Mouse (Mus musculus) liver, embryonic 14.5 days (tissue): ENCODE data around the gene Ak2. TPM values are rescaled to one million over a fixed set of nuclear protein-coding genes. Genes with fewer than 3 reads are reported as not detected.

ENCODE experiments used
- ATAC-seq: fragments of 200-750 bp; cut with Nextera tagmentation; 2 replicates; pipeline ENCODE4 v1.8.0; 2017; ENCODE audit warnings: moderate number of reproducible peaks, mild to moderate bottlenecking, moderate library complexity; ENCODE audit not compliant: insufficient read depth
- DNase-seq, 3 experiments: peaks; one replicate each; pipeline ENCODE4 v3.0.0-alpha.2; 2012 to 2013; ENCODE audit warnings: low read depth in 3 of 3, low spot score in 3 of 3
- H3K27ac ChIP-seq: fragments of 300-500 bp; sonication (generic); 2 replicates; pipeline ENCODE4 v1.5.1; 2014; ENCODE audit warnings: moderate library complexity, mild to moderate bottlenecking, control low read depth, inconsistent platforms
- H3K27me3 ChIP-seq: fragments of 300-500 bp; sonication (generic); 2 replicates; pipeline ENCODE4 v1.6.1; 2014; ENCODE audit warnings: mild to moderate bottlenecking, low read length, moderate library complexity; ENCODE audit not compliant: control insufficient read depth, insufficient read depth
- H3K36me3 ChIP-seq: fragments of 300-500 bp; sonication (generic); replicated peaks from 2 replicates; pipeline ENCODE4 v1.6.1; 2014; ENCODE audit warnings: low read depth; ENCODE audit not compliant: control insufficient read depth, insufficient read depth
- H3K4me1 ChIP-seq, 2 experiments: fragments of 200-500 bp in 1 of 2; fragments of 300-500 bp in 1 of 2; sonication (generic) in 1 of 2; replicated peaks; 2 replicates each; pipeline ENCODE4 v1.6.1; 2012 to 2014; ENCODE audit warnings: antibody characterized with exemption in 1 of 2, inconsistent platforms in 1 of 2, low read length in 1 of 2; ENCODE audit not compliant: control insufficient read depth in 2 of 2, insufficient read depth in 2 of 2
- H3K4me2 ChIP-seq: fragments of 300-500 bp; sonication (generic); 2 replicates; pipeline ENCODE4 v1.6.1; 2014; ENCODE audit warnings: low read depth, mild to moderate bottlenecking, control low read depth, moderate library complexity
- H3K4me3 ChIP-seq, 2 experiments: fragments of 200-500 bp in 1 of 2; fragments of 300-500 bp in 1 of 2; sonication (generic) in 1 of 2; 2 replicates each; pipeline ENCODE4 v1.5.1; 2012 to 2014; ENCODE audit warnings: low read depth in 2 of 2, low read length in 2 of 2, mild to moderate bottlenecking in 2 of 2, control low read depth in 1 of 2, inconsistent platforms in 1 of 2, moderate library complexity in 1 of 2; ENCODE audit not compliant: insufficient read depth in 1 of 2
- H3K9ac ChIP-seq: fragments of 300-500 bp; sonication (generic); replicated peaks from 2 replicates; pipeline ENCODE4 v1.6.1; 2014; ENCODE audit warnings: mild to moderate bottlenecking, control low read depth, moderate library complexity
- H3K9me3 ChIP-seq: fragments of 300-500 bp; sonication (generic); 2 replicates; pipeline ENCODE4 v1.6.1; 2016; ENCODE audit warnings: low read length, mixed read lengths; ENCODE audit not compliant: control insufficient read depth
- CTCF ChIP-seq: IDR thresholded peaks from 2 replicates; pipeline ENCODE4 v1.5.1; 2016; ENCODE audit warnings: antibody characterized with exemption, low read depth, control low read depth
- EP300 ChIP-seq: IDR thresholded peaks from 2 replicates; pipeline ENCODE4 v1.6.1; 2016; ENCODE audit warnings: antibody characterized with exemption, low read depth
- whole genome bisulfite sequencing: fragments of 180-500 bp; shearing (Covaris S2); extraction: QIAGEN DNeasy Blood & Tissue Kit; methylation state at CpG from one replicate; pipeline ENCODE4 v1.1.7; 2014; ENCODE audit not compliant: insufficient replicate concordance; 5-methylcytosine and 5-hydroxymethylcytosine counted together
- polyA plus RNA-seq, 2 experiments: library from polyadenylated mRNA; depleted of rRNA in 1 of 2; stranded (reverse) in 1 of 2; unstranded in 1 of 2; fragments of >200 nt; fragmentation: Nextera tagmentation in 1 of 2; extraction: Ambion mirVana in 1 of 2; gene quantifications; 2 replicates each; pipeline versions ENCODE4 v1.2.1 to v1.2.3; 2012 to 2014

The Ak2 gene
- polyA plus RNA-seq, 2 experiments = 68.3 to 94.0 TPM

- no peak for TF ChIP-seq CTCF
- no peak for TF ChIP-seq EP300
- peaks cover 18 to 30% of the 10 kb centered on the region in 2 experiments for H3K4me1 ChIP-seq
- peak; percentile 73 for ATAC-seq
- peak within 1 kb of the TSS; percentile 79 for H3K9ac ChIP-seq
- no peaks in the 10 kb centered on the region for H3K36me3 ChIP-seq
- H3K4me3 ChIP-seq = peak within 1 kb of the TSS; percentile 80 to 85
- WGBS = under 1% methylated on average over 72 of the region's 107 CpGs
- peak within 1 kb of the TSS; percentile 72 for H3K27ac ChIP-seq
- peak in 1 of 3 experiments; percentile 28 for DNase-seq
- no peaks in the 10 kb centered on the region for H3K27me3 ChIP-seq
- peak within 1 kb of the TSS; percentile 97 for H3K4me2 ChIP-seq
- no peaks in the 10 kb centered on the region for H3K9me3 ChIP-seq
Measured at GRCm38 (mm10) chr4:129058207-129059092, 66.7 kb downstream of the Ak2 start, which contains the start of gene Rnf19b. Rnf19b (plus strand) TSS chr4:129058271.

GRCm38 (mm10) chr4:129059125-129059551 lies 67.4 kb downstream of the Ak2 start:
- peak overlapping the region; percentile 79 for H3K9ac ChIP-seq
- H3K27me3 ChIP-seq = no peaks in the 10 kb centered on the region
- DNase-seq = no peak
- no peaks in the 10 kb centered on the region for H3K36me3 ChIP-seq
- no peaks in the 10 kb centered on the region for H3K9me3 ChIP-seq
- peak overlapping the region; percentile 74 to 80 for H3K4me3 ChIP-seq
- peak overlapping the region; percentile 12; the same call in 1 of the 2 replicates for H3K27ac ChIP-seq
- 5% methylated on average over 13 of the region's 13 CpGs for WGBS
- no peak for ATAC-seq
- peaks cover 18 to 30% of the 10 kb centered on the region in 2 experiments for H3K4me1 ChIP-seq
- peak overlapping the region; percentile 97 for H3K4me2 ChIP-seq
- TF ChIP-seq CTCF = no peak
- no peak for TF ChIP-seq EP300

- DNase-seq = no peak
Measured at GRCm38 (mm10) chr4:129059922-129060321, 68.2 kb downstream of the Ak2 start.

More at GRCm38 (mm10) chr4:129059922-129060321, 68.2 kb downstream of the Ak2 start:
- Histone ChIP-seq H3K4me3 (peak overlapping the region; percentile 31 to 80; a peak in 3 of 4 replicates), H3K36me3 (no peaks in the 10 kb centered on the region), H3K4me1 (peaks cover 18 to 30% of the 10 kb centered on the region in 2 experiments), H3K4me2 (peak overlapping the region; percentile 97), H3K27ac (no peak overlapping the region), H3K9ac (peak overlapping the region; percentile 79), H3K9me3 (no peaks in the 10 kb centered on the region), H3K27me3 (no peaks in the 10 kb centered on the region)
- 17% methylated on average over 4 of the region's 4 CpGs for WGBS
- TF ChIP-seq EP300 = no peak
- TF ChIP-seq CTCF = no peak
- no peak for ATAC-seq

Other genes with a start within 250 kb of the Ak2 start
- 0.06 and 0.09 TPM in 2 replicates for gene A3galt2, start 236.6 kb upstream of the Ak2 start, polyA plus RNA-seq (2012; rRNA removed)
- gene A3galt2, start 236.6 kb upstream of the Ak2 start, polyA plus RNA-seq (2014; fragmentation: Nextera tagmentation; extraction: Ambion mirVana) = 0.04 TPM in 1 of 2 replicates, not detected in the other
- gene Zfp362, start 185.9 kb upstream of the Ak2 start, polyA plus RNA-seq (2012; rRNA removed) = 7.6 and 8.2 TPM in 2 replicates
- gene Zfp362, start 185.9 kb upstream of the Ak2 start, polyA plus RNA-seq (2014; fragmentation: Nextera tagmentation; extraction: Ambion mirVana) = 6.2 and 7.4 TPM in 2 replicates
- gene Trim62, start 108.4 kb upstream of the Ak2 start, polyA plus RNA-seq (2012; rRNA removed) = 0.25 TPM in 2 replicates
- 0.24 and 0.30 TPM in 2 replicates for gene Trim62, start 108.4 kb upstream of the Ak2 start, polyA plus RNA-seq (2014; fragmentation: Nextera tagmentation; extraction: Ambion mirVana)
- gene Azin2, start 29.5 kb upstream of the Ak2 start, polyA plus RNA-seq (2012; rRNA removed) = 0.47 and 0.62 TPM in 2 replicates
- 0.27 and 0.59 TPM in 2 replicates for gene Azin2, start 29.5 kb upstream of the Ak2 start, polyA plus RNA-seq (2014; fragmentation: Nextera tagmentation; extraction: Ambion mirVana)
- 9.5 and 11.2 TPM in 2 replicates for gene Rnf19b, start 66.3 kb downstream of the Ak2 start, polyA plus RNA-seq (2012; rRNA removed)
- 4.0 and 4.3 TPM in 2 replicates for gene Rnf19b, start 66.3 kb downstream of the Ak2 start, polyA plus RNA-seq (2014; fragmentation: Nextera tagmentation; extraction: Ambion mirVana)
- gene Tmem54, start 113.6 kb downstream of the Ak2 start, polyA plus RNA-seq (2012; rRNA removed) = 1.2 and 1.4 TPM in 2 replicates
- gene Tmem54, start 113.6 kb downstream of the Ak2 start, polyA plus RNA-seq (2014; fragmentation: Nextera tagmentation; extraction: Ambion mirVana) = 1.1 and 1.3 TPM in 2 replicates
- gene Hpca, start 130.1 kb downstream of the Ak2 start, polyA plus RNA-seq (2012; rRNA removed) = 2.0 and 2.1 TPM in 2 replicates
- gene Hpca, start 130.1 kb downstream of the Ak2 start, polyA plus RNA-seq (2014; fragmentation: Nextera tagmentation; extraction: Ambion mirVana) = 0.23 and 0.28 TPM in 2 replicates
- 0.36 and 0.56 TPM in 2 replicates for gene Fndc5, start 145.0 kb downstream of the Ak2 start, polyA plus RNA-seq (2012; rRNA removed)
- 0.30 and 0.99 TPM in 2 replicates for gene Fndc5, start 145.0 kb downstream of the Ak2 start, polyA plus RNA-seq (2014; fragmentation: Nextera tagmentation; extraction: Ambion mirVana)
- 12.2 and 12.5 TPM in 2 replicates for gene S100pbp, start 197.8 kb downstream of the Ak2 start, polyA plus RNA-seq (2012; rRNA removed)
- 4.5 and 4.8 TPM in 2 replicates for gene S100pbp, start 197.8 kb downstream of the Ak2 start, polyA plus RNA-seq (2014; fragmentation: Nextera tagmentation; extraction: Ambion mirVana)
- 17.3 and 28.7 TPM in 2 replicates for gene Yars, start 197.8 kb downstream of the Ak2 start, polyA plus RNA-seq (2012; rRNA removed)
- 53.2 and 59.8 TPM in 2 replicates for gene Yars, start 197.8 kb downstream of the Ak2 start, polyA plus RNA-seq (2014; fragmentation: Nextera tagmentation; extraction: Ambion mirVana)